Mouse (Mus musculus) stomach, postnatal 0 days (tissue): ENCODE data around the gene Asphd1. TPM values are rescaled to one million over a fixed set of nuclear protein-coding genes. Genes with fewer than 3 reads are reported as not detected.

Experiments
- ATAC-seq: fragments of 200-750 bp; cut with Nextera tagmentation; 2 replicates; pipeline ENCODE4 v1.8.0; 2017; ENCODE audit not compliant: low FRiP score, low TSS enrichment
- DNase-seq: peaks from one replicate; pipeline ENCODE4 v3.0.0-alpha.2; 2016; ENCODE audit warnings: low spot score
- H3K27ac ChIP-seq: fragments of 300-500 bp; sonication (generic); replicated peaks from 2 replicates; pipeline ENCODE4 v1.5.1; 2014; ENCODE audit warnings: mild to moderate bottlenecking, control low read depth
- H3K27me3 ChIP-seq: fragments of 300-500 bp; sonication (generic); 2 replicates; pipeline ENCODE4 v1.6.1; 2014; ENCODE audit warnings: low read length; ENCODE audit not compliant: control insufficient read depth, insufficient read depth
- H3K36me3 ChIP-seq: fragments of 300-500 bp; sonication (generic); 2 replicates; pipeline ENCODE4 v1.6.1; 2014; ENCODE audit warnings: low read length, mixed read lengths; ENCODE audit not compliant: control insufficient read depth, insufficient read depth
- H3K4me1 ChIP-seq: fragments of 300-500 bp; sonication (generic); replicated peaks from 2 replicates; pipeline ENCODE4 v1.6.1; 2014; ENCODE audit warnings: antibody characterized with exemption; ENCODE audit not compliant: control insufficient read depth, insufficient read depth
- H3K4me2 ChIP-seq: fragments of 300-500 bp; sonication (generic); replicated peaks from 2 replicates; pipeline ENCODE4 v1.6.1; 2014; ENCODE audit warnings: low read depth, mild to moderate bottlenecking, control low read depth, moderate library complexity
- H3K4me3 ChIP-seq: fragments of 300-500 bp; sonication (generic); 2 replicates; pipeline ENCODE4 v1.5.1; 2014; ENCODE audit warnings: low read depth, low read length, control low read depth
- H3K9ac ChIP-seq: fragments of 300-500 bp; sonication (generic); 2 replicates; pipeline ENCODE4 v1.6.1; 2014; ENCODE audit warnings: mild to moderate bottlenecking, low read length, control low read depth, mixed read lengths
- H3K9me3 ChIP-seq: fragments of 300-500 bp; sonication (generic); 2 replicates; pipeline ENCODE4 v1.6.1; 2016; ENCODE audit warnings: low read length; ENCODE audit not compliant: control insufficient read depth
- CTCF ChIP-seq: IDR thresholded peaks from 2 replicates; pipeline ENCODE4 v1.5.1; 2016; ENCODE audit warnings: antibody characterized with exemption, low read depth, mild to moderate bottlenecking, moderate library complexity
- EP300 ChIP-seq: optimal IDR thresholded peaks from 2 replicates; pipeline ENCODE3; 2016; ENCODE audit warnings: antibody characterized with exemption
- WGBS: fragments of 180-500 bp; shearing (Covaris S2); extraction: QIAGEN DNeasy Blood & Tissue Kit; methylation state at CpG from one replicate; pipeline ENCODE4 v1.1.7; 2014; 5-methylcytosine and 5-hydroxymethylcytosine counted together
- polyA plus RNA-seq: library from polyadenylated mRNA; unstranded; fragments of >200 nt; fragmentation: Nextera tagmentation; extraction: Ambion mirVana; gene quantifications from 2 replicates; pipeline ENCODE4 v1.2.1, GENCODE M21; 2015

Gene Asphd1
- polyA plus RNA-seq, 1 experiment from 2014 or later, result 0.40 TPM

- Histone ChIP-seq H3K36me3 (no peaks in the 10 kb centered on the region), H3K4me2 (peak within 1 kb of the TSS; percentile 95), H3K9ac (no peak within 1 kb of the TSS), H3K27ac (no peak within 1 kb of the TSS), H3K4me1 (no peaks in the 10 kb centered on the region), H3K27me3 (no peaks in the 10 kb centered on the region), H3K9me3 (no peaks in the 10 kb centered on the region), H3K4me3 (peak within 1 kb of the TSS; percentile 41)
- whole genome bisulfite sequencing, result under 1% methylated on average over 41 of the region's 42 CpGs
- peak; percentile 83 for ATAC-seq
- peak; percentile 93 for DNase-seq
- no peak for TF ChIP-seq EP300
- TF ChIP-seq CTCF, result peak; percentile 1; the same call in 1 of the 2 replicates
Observed at GRCm38 (mm10) chr7:126949793-126950646, 638 bp upstream of the Asphd1 start, which contains the start of gene Sez6l2. Sez6l2 (plus strand) TSS chr7:126950563.

DNA sequence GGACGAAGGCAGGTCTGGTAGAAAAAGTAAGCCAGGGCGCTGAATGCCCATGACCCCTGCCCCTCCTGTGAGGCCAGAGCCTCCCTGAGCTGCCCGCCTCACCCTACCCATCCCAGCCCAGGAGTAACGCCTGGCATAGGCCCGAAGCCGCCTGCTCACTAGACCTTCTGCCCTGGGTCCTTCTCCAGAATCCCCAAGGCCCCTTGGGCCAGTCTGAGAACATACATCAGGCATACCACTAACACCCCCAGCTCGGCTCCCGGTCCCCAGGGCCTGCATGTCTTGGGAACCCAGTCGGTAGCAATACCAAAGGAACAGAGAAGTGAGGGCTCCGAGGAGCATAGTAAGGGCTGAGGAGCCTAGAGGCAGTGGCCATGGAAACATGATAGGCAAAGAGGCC, 756 bp downstream of the Asphd1 start:
- ATAC-seq, result no peak

GRCm38 (mm10) chr7:126946530-126946929, 2.9 kb downstream of the Asphd1 start:
- Histone ChIP-seq H3K9me3 (no peaks in the 10 kb centered on the region), H3K9ac (no peak overlapping the region), H3K27ac (no peak overlapping the region), H3K4me3 (no peak overlapping the region), H3K4me1 (no peaks in the 10 kb centered on the region), H3K36me3 (no peaks in the 10 kb centered on the region), H3K4me2 (no peak overlapping the region), H3K27me3 (no peaks in the 10 kb centered on the region)
- ATAC-seq (0 out of 2 replicates have a peak, but pooled peaks have one; percentile 36), DNase-seq (peak; percentile 53)
- 44% methylated on average over 3 of the region's 3 CpGs for WGBS
- TF ChIP-seq EP300 (no peak), CTCF (peak; percentile 82)

More for the DNA sequence above, 756 bp downstream of the Asphd1 start:
- H3K9me3 ChIP-seq, result no peaks in the 10 kb centered on the region
- no peak for TF ChIP-seq CTCF
- no peak overlapping the region for H3K9ac ChIP-seq
- no peaks in the 10 kb centered on the region for H3K27me3 ChIP-seq
- no peak overlapping the region for H3K4me2 ChIP-seq
- no peak overlapping the region for H3K4me3 ChIP-seq
- no peaks in the 10 kb centered on the region for H3K36me3 ChIP-seq
- no peaks in the 10 kb centered on the region for H3K4me1 ChIP-seq
- no peak overlapping the region for H3K27ac ChIP-seq
- 86% methylated on average over 10 of the region's 10 CpGs for WGBS
- DNase-seq, result no peak

DNA sequence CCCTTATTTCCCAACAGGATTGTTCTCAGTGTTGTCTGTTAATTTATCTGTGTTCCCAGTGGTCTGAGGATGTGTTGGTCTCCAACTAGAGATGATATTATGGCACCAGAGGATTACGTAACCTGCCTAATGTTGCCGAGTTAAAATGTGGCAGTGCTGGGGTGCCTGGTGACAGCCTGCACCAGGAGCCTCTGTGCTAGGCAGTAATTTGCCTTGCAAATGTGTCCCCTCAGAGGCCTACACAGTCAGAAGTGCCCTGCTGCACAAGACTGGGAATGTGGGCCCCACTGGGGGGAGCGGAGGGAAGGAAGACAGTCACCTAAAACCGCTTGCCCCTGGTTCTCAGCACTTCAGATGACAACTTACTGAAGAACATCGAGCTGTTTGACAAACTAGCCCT, 7.6 kb downstream of the Asphd1 start:
- Histone ChIP-seq H3K4me2 (no peak overlapping the region), H3K4me1 (no peaks in the 10 kb centered on the region), H3K27ac (no peak overlapping the region), H3K9ac (no peak overlapping the region), H3K27me3 (no peaks in the 10 kb centered on the region), H3K4me3 (no peak overlapping the region), H3K36me3 (no peaks in the 10 kb centered on the region), H3K9me3 (no peaks in the 10 kb centered on the region)
- DNase-seq, result no peak
- WGBS, result 83% methylated on average over 5 of the region's 5 CpGs
- TF ChIP-seq CTCF (no peak), EP300 (no peak)
- no peak for ATAC-seq

DNA sequence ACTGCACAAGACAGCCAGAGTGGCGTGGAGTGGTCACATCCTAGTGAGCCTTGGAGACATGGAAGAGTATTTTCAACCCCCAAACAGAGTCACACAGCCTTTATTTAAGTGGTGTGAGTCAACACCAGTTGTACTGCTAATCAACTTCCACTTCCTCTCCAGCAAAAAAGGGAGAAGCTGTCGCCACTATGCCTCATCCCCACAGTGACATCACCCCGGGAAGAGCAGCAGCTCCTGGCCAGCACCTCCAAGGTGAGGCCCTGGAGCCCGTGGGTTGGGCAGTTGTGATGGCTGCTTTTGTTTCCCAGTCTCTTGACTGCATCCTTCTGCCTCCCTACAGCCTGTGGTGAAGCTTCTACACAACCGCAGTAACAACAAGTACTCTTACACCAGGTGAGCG, 8.2 kb downstream of the Asphd1 start:
- Histone ChIP-seq H3K27ac (no peak overlapping the region), H3K4me3 (no peak overlapping the region), H3K4me2 (no peak overlapping the region), H3K36me3 (no peaks in the 10 kb centered on the region), H3K27me3 (no peaks in the 10 kb centered on the region), H3K9me3 (no peaks in the 10 kb centered on the region), H3K9ac (no peak overlapping the region), H3K4me1 (no peaks in the 10 kb centered on the region)
- ATAC-seq (peak; percentile 36; the same call in 1 of the 2 replicates), DNase-seq (no peak)
- WGBS, result 52% methylated on average over 6 of the region's 6 CpGs
- TF ChIP-seq EP300, result no peak
- TF ChIP-seq CTCF, result no peak

DNA sequence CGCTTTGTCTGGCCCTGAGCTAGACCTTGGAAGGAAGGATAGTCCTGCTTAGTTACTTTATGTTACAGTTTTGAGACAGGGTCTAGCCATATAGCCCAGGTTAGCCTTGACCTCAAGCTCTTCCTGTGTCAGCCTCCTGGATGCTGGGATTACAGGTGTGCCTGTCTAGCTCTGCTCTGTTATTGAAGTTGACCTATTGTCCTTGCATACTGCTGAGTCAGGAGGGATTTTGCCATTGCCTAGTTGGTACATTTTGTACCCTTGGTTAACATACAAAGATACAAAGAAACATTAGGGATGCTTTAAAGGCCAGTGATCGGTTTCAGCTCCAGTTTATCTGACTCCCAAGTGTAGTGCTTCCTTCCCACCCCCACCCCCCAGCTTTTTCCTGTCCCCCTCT, 16.7 kb downstream of the Asphd1 start:
- Histone ChIP-seq H3K9ac (no peak overlapping the region), H3K27me3 (no peaks in the 10 kb centered on the region), H3K36me3 (no peaks in the 10 kb centered on the region), H3K4me3 (no peak overlapping the region), H3K9me3 (no peaks in the 10 kb centered on the region), H3K4me2 (no peak overlapping the region), H3K4me1 (0 out of 2 replicates have a peak, but pooled peaks cover 2% of the 10 kb centered on the region), H3K27ac (no peak overlapping the region)
- 82% methylated on average over 2 of the region's 2 CpGs for WGBS
- DNase-seq (no peak), ATAC-seq (no peak)
- TF ChIP-seq EP300, result no peak
- TF ChIP-seq CTCF, result no peak
